Comparison of ENCODE assay signal across 8 mouse cellular contexts in the genomic region with DNA sequence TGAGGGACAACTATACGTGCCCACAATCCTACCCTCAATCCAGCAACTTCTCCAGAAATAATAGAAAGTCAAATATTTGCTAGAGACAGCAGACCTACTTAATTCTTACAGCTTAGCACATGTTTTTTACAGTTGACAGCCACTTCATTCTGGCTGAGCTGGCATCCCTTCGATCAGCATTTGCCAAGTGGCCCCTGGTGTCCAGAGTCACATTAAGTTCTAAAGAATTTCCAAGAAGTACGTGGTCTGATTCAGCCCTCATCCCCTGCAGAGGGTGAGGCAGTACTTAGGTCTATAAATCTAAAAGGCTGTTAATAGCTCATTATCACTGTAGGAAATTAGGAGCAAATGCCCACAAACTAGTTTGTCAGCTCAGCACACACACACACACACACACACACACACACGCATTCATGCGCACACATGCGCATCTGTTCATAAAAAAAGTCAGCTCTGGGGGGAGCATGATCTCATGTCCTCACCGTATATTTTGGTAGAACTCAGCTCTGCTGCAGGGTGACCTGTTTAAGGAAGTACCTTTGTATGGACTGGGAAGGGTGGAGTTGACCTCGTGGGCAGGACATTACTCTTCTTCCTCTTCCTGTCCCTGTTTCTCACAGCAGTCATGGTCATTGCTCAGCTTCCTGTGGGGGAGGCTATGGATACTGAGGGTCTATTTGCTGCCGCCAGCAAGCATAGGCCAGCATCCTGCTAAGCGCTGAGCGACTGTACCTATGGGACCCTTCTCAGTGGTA.
DNase-seq lines count a peak whose midpoint lies in the region; ATAC-seq and TF ChIP-seq lines count a peak whose summit lies in the region.

No protein-coding gene starts in this region.

- no peak overlapping the region for H3K9ac ChIP-seq in liver, embryonic 12.5 days
- no peak overlapping the region for H3K9ac ChIP-seq in liver, postnatal 0 days (replicated peaks)
- H3K9ac ChIP-seq in stomach, postnatal 0 days (ENCODE audit: low read length) = no peak overlapping the region
- no peak overlapping the region for H3K9ac ChIP-seq in hindbrain, embryonic 14.5 days

- H3K9me3 ChIP-seq in liver, embryonic 12.5 days (replicated peaks) = no peaks in the 10 kb centered on the region
- no peaks in the 10 kb centered on the region for H3K9me3 ChIP-seq in liver, postnatal 0 days (ENCODE audit: low read length)
- H3K9me3 ChIP-seq in stomach, postnatal 0 days (ENCODE audit: control insufficient read depth, low read length) = no peaks in the 10 kb centered on the region
- no peaks in the 10 kb centered on the region for H3K9me3 ChIP-seq in hindbrain, embryonic 14.5 days (ENCODE audit: control insufficient read depth, low read length)

- no peak overlapping the region for H3K4me2 ChIP-seq in liver, embryonic 12.5 days
- H3K4me2 ChIP-seq in liver, postnatal 0 days (ENCODE audit: low read depth, low read length) = no peak overlapping the region
- H3K4me2 ChIP-seq in stomach, postnatal 0 days (replicated peaks; ENCODE audit: low read depth) = no peak overlapping the region
- no peak overlapping the region for H3K4me2 ChIP-seq in hindbrain, embryonic 14.5 days (replicated peaks)

- TF ChIP-seq EP300 in liver, postnatal 0 days (IDR thresholded peaks at IDR 0.05; ENCODE audit: low read depth) = peak; percentile 46; the same call in 1 of the 2 replicates
- no peak for TF ChIP-seq EP300 in stomach, postnatal 0 days (optimal IDR thresholded peaks at IDR 0.05)

- no peaks in the 10 kb centered on the region for H3K4me1 ChIP-seq in liver, embryonic 12.5 days
- no peaks in the 10 kb centered on the region for H3K4me1 ChIP-seq in liver, postnatal 0 days (ENCODE audit: insufficient read depth)
- peaks cover 5% of the 10 kb centered on the region for H3K4me1 ChIP-seq in stomach, postnatal 0 days (replicated peaks; ENCODE audit: control insufficient read depth, insufficient read depth)
- no peaks in the 10 kb centered on the region for H3K4me1 ChIP-seq in hindbrain, embryonic 14.5 days (replicated peaks; ENCODE audit: control insufficient read depth, insufficient read depth, low read length)

- H3K36me3 ChIP-seq in liver, embryonic 12.5 days = no peaks in the 10 kb centered on the region
- no peaks in the 10 kb centered on the region for H3K36me3 ChIP-seq in liver, postnatal 0 days (replicated peaks; ENCODE audit: insufficient read depth, low read length)
- no peaks in the 10 kb centered on the region for H3K36me3 ChIP-seq in stomach, postnatal 0 days (ENCODE audit: control insufficient read depth, insufficient read depth, low read length)
- H3K36me3 ChIP-seq in hindbrain, embryonic 14.5 days (replicated peaks; ENCODE audit: control insufficient read depth, insufficient read depth) = no peaks in the 10 kb centered on the region

- no peak for ATAC-seq in liver, embryonic 12.5 days
- ATAC-seq in liver, postnatal 0 days = peak; percentile 72
- peak; percentile 77 for ATAC-seq in stomach, postnatal 0 days (ENCODE audit: low FRiP score, low TSS enrichment)
- ATAC-seq in hindbrain, embryonic 14.5 days (ENCODE audit: low FRiP score) = no peak

- no peak for TF ChIP-seq CTCF in liver, postnatal 0 days (IDR thresholded peaks at IDR 0.05; ENCODE audit: low read depth)
- no peak for TF ChIP-seq CTCF in stomach, postnatal 0 days (IDR thresholded peaks at IDR 0.05; ENCODE audit: low read depth)

- H3K27ac ChIP-seq in liver, embryonic 12.5 days = no peak overlapping the region
- no peak overlapping the region for H3K27ac ChIP-seq in liver, postnatal 0 days (ENCODE audit: low read depth)
- 0 out of 2 replicates have a peak overlapping the region, but pooled peaks have one; percentile 40 for H3K27ac ChIP-seq in stomach, postnatal 0 days (replicated peaks)
- H3K27ac ChIP-seq in hindbrain, embryonic 14.5 days = no peak overlapping the region

- DNase-seq in liver = peak; percentile 6
- DNase-seq in heart, postnatal 4 days = peak; percentile 31
- DNase-seq in liver, postnatal 0 days = peak; percentile 32
- DNase-seq in stomach, postnatal 0 days (ENCODE audit: low spot score) = no peak
- DNase-seq in cerebellum, postnatal 36 days = no peak
- no peak for DNase-seq in ovary, postnatal 10 days (ENCODE audit: low spot score)
- no peak for DNase-seq in hindbrain, embryonic 14.5 days (ENCODE audit: low spot score)

- no peaks in the 10 kb centered on the region for H3K27me3 ChIP-seq in liver, embryonic 12.5 days (replicated peaks)
- no peaks in the 10 kb centered on the region for H3K27me3 ChIP-seq in liver, postnatal 0 days (ENCODE audit: insufficient read depth, low read length)
- H3K27me3 ChIP-seq in stomach, postnatal 0 days (ENCODE audit: control insufficient read depth, insufficient read depth, low read length) = no peaks in the 10 kb centered on the region
- H3K27me3 ChIP-seq in hindbrain, embryonic 14.5 days (ENCODE audit: control insufficient read depth, insufficient read depth, low read length) = no peaks in the 10 kb centered on the region

- no peak overlapping the region for H3K4me3 ChIP-seq in liver, embryonic 12.5 days
- H3K4me3 ChIP-seq in liver, postnatal 0 days (ENCODE audit: low read depth, low read length) = no peak overlapping the region
- H3K4me3 ChIP-seq in stomach, postnatal 0 days (ENCODE audit: low read depth, low read length) = no peak overlapping the region
- H3K4me3 ChIP-seq in hindbrain, embryonic 14.5 days (replicated peaks; ENCODE audit: low read length) = no peak overlapping the region

- WGBS in liver, embryonic 12.5 days (ENCODE audit: insufficient replicate concordance) = 51% methylated on average over 11 of the region's 11 CpGs
- 58% methylated on average over 11 of the region's 11 CpGs for whole genome bisulfite sequencing in liver, postnatal 0 days (ENCODE audit: insufficient replicate concordance)
- 69% methylated on average over 11 of the region's 11 CpGs for WGBS in stomach, postnatal 0 days
- 81% methylated on average over 11 of the region's 11 CpGs for WGBS in hindbrain, embryonic 14.5 days

Comparison
In these comparisons a context has a peak if more than half of its experiments do, and no peak if none do; other contexts are left out.
1. ATAC-seq: peak in liver, postnatal 0 days (single experiment) and stomach, postnatal 0 days (single experiment); none in liver, embryonic 12.5 days (single experiment) and hindbrain, embryonic 14.5 days (single experiment).
2. DNase-seq: peak in liver (single experiment), heart, postnatal 4 days (single experiment) and liver, postnatal 0 days (single experiment); none in stomach, postnatal 0 days (single experiment), cerebellum, postnatal 36 days (0 of 2), ovary, postnatal 10 days (single experiment) and hindbrain, embryonic 14.5 days (single experiment).